Mouse (Mus musculus) layer of hippocampus, adult 11-12 months (tissue): ENCODE data around the gene Exoc8.

Experiments used
- DNase-seq: peaks from one replicate; pipeline ENCODE4 v3.0.0; 2022; ENCODE audit warnings: low spot score

Exoc8 gene

GRCm38 (mm10) chr8:124905482-124905881, 8.0 kb upstream of the Exoc8 start:
- DNase-seq = no peak

- DNase-seq = no peak
Observed at GRCm38 (mm10) chr8:124903198-124903597, 5.7 kb upstream of the Exoc8 start.

- DNase-seq = no peak
Observed at GRCm38 (mm10) chr8:124898251-124898905, 873 bp upstream of the Exoc8 start.

GRCm38 (mm10) chr8:124896632-124897385, 696 bp downstream of the Exoc8 start:
- DNase-seq = peak; percentile 74

- DNase-seq = no peak
Observed at GRCm38 (mm10) chr8:124896010-124896631, 1.4 kb downstream of the Exoc8 start.

GRCm38 (mm10) chr8:124892596-124892995, 4.9 kb downstream of the Exoc8 start:
- DNase-seq = no peak

- no peak for DNase-seq
Observed at GRCm38 (mm10) chr8:124888385-124888784, 9.1 kb downstream of the Exoc8 start.

GRCm38 (mm10) chr8:124878946-124879526, 18.5 kb downstream of the Exoc8 start:
- DNase-seq = no peak

- no peak for DNase-seq
Observed at GRCm38 (mm10) chr8:124878141-124878540, 19.4 kb downstream of the Exoc8 start.

GRCm38 (mm10) chr8:124872690-124873089, 24.8 kb downstream of the Exoc8 start:
- no peak for DNase-seq

- DNase-seq = no peak
Observed at GRCm38 (mm10) chr8:124872081-124872480, 25.4 kb downstream of the Exoc8 start.

- no peak for DNase-seq
Observed at GRCm38 (mm10) chr8:124871474-124871873, 26.0 kb downstream of the Exoc8 start.

GRCm38 (mm10) chr8:124869708-124870107, 27.8 kb downstream of the Exoc8 start:
- no peak for DNase-seq

GRCm38 (mm10) chr8:124867126-124867525, 30.4 kb downstream of the Exoc8 start:
- no peak for DNase-seq

GRCm38 (mm10) chr8:124866669-124867068, 30.8 kb downstream of the Exoc8 start:
- no peak for DNase-seq

GRCm38 (mm10) chr8:124863729-124864128, 33.8 kb downstream of the Exoc8 start:
- DNase-seq = no peak

- DNase-seq = no peak
Observed at GRCm38 (mm10) chr8:124863163-124863677, 34.3 kb downstream of the Exoc8 start.

GRCm38 (mm10) chr8:124862321-124863162, 35.0 kb downstream of the Exoc8 start, which contains the start of the genes Gnpat and 2810004N23Rik:
TSS of gene Gnpat (plus strand) at chr8:124863033.
TSS of gene 2810004N23Rik (minus strand) at chr8:124863120.
- peak; percentile 90 for DNase-seq

- no peak for DNase-seq
Observed at GRCm38 (mm10) chr8:124860188-124860587, 37.3 kb downstream of the Exoc8 start.

GRCm38 (mm10) chr8:124859466-124859865, 38.0 kb downstream of the Exoc8 start:
- no peak for DNase-seq

- DNase-seq = no peak
Observed at GRCm38 (mm10) chr8:124853511-124853910, 44.0 kb downstream of the Exoc8 start.
